Mouse (Mus musculus): Measurements from ENCODE around the gene Scrn1.

Scrn1 gene

DNA sequence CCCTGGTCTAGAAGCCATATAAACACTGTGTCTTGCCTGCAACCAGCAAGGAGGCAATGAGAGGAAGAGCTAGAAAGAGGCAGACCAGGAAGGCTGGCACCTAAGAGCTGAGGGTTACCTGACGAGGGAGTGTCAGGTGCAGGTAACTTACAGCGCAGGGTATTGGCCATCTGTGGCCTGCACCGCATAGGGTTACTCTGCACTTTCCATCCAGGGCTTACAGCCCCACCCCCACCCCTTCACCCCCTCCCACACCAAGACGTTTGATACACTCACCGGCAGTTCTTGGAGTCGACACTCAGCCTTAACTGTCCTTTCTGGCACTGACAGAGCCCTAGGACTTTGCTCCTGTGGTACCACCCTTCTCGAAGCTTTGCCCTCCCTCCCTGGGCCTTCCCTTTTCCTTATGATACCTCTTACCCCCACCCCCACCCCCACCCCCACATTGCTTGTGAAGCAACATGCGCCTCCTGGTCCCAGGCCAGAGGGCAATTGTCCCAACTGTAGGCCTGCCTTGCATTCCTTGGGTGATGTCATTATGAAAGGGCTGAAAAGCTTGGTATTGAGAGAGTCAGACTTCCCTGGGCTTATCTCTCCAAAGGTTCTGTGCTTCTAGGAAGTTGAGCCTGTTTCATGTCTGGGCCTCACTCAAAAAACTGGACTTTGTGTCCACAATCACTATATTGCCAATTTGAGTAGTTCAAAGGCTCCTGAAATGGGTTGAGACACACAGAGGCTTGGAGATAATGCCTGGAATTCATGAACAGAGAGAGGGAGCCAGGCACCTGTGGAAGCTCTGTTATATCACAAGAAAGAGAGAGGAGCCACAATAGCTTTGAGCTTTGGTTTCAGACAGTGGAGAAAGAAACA is 93.2 kb downstream of the Scrn1 start:
- no peak for DNase-seq

DNA sequence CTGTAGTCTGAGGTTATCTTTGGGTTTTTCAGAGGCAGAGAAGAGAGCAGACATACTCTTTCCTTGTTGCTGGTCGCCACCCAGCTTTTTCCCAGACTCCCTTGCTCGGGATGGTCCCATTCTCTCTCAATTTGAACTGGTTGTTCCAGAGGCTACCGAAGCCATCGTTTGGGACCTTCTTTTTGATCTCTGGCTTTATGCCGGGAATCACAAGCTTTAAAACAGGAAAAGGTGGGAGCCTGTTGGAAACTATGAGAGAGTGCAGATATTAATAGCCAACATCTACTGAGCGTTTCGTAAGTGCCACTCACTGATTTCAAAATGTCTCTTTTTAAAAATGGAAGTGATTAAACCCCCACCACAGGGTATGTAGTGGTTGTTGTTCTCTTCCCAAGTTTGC is 94.4 kb downstream of the Scrn1 start:
- DNase-seq = no peak

GRCm38 (mm10) chr6:54467371-54467770 is 98.9 kb downstream of the Scrn1 start:
- DNase-seq = no peak

GRCm38 (mm10) chr6:54464926-54465325 is 101.4 kb downstream of the Scrn1 start:
- no peak for DNase-seq

GRCm38 (mm10) chr6:54463701-54464458 is 102.4 kb downstream of the Scrn1 start:
- DNase-seq = peak; percentile 44 to 62

DNA sequence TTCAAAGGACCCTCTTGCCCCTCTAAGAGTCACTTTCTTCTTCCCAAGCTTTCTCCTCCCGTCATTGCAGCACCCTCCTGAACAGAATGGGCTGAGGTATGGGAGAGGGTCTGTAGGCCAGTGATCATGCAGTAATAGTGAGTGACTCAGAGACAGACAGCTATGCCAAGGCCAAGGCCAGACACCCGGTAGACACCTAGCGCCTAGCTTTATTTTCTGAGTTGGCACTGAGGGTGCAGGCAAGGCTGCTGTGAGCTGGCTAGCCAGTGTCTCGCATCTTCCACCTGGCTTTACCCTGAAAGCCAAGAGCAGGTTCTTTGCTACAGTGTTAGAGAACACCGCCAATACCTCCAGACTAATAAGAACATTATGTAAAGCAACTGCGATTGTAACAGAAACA is 103.5 kb downstream of the Scrn1 start:
- peak; percentile 55 to 67 for DNase-seq

DNA sequence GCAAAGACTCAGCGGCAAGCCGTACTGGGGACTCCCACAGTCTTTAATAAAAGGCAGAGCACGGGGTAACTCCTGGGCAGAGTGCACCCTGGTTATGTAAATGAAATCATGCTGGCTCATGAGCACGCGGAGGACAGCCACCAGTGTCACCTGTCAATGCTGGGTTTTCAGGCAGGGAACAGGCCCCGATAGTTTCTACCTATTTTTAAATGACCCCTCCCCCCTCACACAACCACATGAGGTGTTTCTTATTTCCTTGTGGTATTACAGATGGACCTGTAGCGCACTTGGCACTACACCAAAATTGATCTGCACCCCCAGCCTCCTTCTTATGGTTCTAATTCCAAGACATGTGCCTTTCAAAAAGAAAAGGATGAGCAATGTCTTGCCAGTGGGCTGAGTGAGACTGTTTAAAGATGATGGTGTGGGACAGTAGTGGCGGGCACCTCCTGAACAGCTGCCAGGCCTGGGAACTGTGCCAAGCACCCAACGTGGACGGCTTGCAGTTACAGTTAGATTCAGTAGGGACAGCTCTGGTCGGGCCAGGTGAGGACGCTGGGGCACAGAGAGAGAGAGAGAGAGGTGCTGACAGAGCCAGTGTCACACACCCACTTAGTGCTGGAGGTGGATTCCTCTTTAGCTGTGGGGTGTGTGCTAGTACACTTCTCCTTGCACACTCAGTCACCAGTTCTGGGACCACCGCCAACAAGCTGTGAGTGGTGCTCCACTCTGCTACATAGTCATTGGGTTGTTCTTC is 105.2 kb downstream of the Scrn1 start:
- peak; percentile 79 to 80 for DNase-seq

- peak; percentile 54 to 59 for DNase-seq
Measured at GRCm38 (mm10) chr6:54460172-54460914, 105.9 kb downstream of the Scrn1 start.

DNA sequence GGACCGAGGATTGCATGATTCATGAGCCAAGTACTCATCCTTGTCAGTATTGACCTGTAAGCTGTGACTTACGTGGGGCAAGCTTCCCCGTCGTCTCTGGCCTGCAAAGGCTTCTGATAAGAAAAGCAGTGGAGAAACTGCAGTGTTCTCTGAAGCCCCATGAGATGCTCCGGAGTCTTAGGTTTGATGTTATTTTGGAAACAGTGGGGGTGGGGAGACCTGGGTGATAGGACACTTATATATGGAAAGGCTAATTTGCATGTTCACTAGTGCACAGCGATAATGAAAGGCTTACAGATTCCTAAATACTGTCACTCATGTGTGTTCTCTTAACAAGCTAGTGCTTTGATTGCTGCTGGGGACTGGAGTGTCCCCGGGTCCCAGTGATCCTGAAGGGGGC is 106.6 kb downstream of the Scrn1 start:
- no peak for DNase-seq
